Mouse (Mus musculus): ENCODE data around the gene Slc25a10. TPM values are rescaled to one million over a fixed set of nuclear protein-coding genes. Genes with fewer than 3 reads are reported as not detected.
A peak's percentile ranks its signal among the peaks of the same experiment; 100 is the strongest.

Gene Slc25a10
- polyA plus RNA-seq, 1 experiment from 2014 or later, result 120 TPM

DNA sequence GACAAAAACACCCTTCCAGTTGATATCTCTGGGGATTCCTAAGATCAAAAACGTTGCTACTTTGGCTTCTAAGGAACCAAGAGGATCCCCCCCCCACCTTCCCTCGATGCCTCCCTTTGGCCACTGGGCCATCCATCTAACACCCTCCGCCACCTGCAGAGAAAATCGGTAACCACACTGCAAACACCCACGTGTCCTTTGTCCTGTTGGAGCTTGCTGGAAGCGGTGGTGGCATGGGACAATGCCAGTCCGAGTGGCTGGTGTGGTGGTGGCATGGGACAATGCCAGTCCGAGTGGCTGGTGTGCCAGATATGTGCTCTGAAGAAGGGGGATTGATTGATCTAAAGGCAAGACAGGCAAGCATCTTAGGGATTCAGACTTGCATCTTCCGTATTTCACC is 40.0 kb downstream of the Slc25a10 start:
- Histone ChIP-seq H3K4me1 (ENCODE audit: insufficient read depth, low read length) (peaks cover 16% of the 10 kb centered on the region), H3K9ac (replicated peaks; ENCODE audit: low read length) (no peak overlapping the region), H3K9me3 (ENCODE audit: low read length) (no peaks in the 10 kb centered on the region), H3K27me3 (ENCODE audit: insufficient read depth, low read length) (peaks cover 52% of the 10 kb centered on the region), H3K36me3 (ENCODE audit: insufficient read depth, low read length) (no peaks in the 10 kb centered on the region), H3K27ac (ENCODE audit: low read length) (no peak overlapping the region), H3K4me3 (ENCODE audit: low read length) (no peak overlapping the region), H3K4me2 (replicated peaks; ENCODE audit: low read depth, low read length) (no peak overlapping the region)
- WGBS, result 25% methylated on average over 9 of the region's 9 CpGs
- ATAC-seq (ENCODE audit: low FRiP score, low TSS enrichment), result no peak

DNA sequence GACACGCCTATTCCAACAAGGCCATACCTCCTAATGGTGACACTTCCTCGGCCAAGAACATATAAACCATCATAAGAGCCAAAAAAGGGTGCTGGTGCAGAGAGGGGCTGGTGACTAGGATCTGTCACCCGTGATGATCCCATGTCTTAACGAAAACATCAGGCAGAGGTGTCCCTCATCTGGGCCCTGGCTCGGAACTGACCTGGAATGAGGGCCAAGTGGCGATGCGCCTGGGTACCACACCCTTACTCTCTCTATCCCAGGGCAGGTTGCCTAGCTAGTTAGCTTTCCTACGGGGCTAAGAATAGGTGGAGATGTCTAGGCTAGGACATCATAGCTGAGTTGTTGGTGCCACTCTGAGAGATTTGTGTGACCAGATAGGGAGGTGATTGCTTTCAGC is 42.5 kb downstream of the Slc25a10 start:
- WGBS, result 82% methylated on average over 8 of the region's 8 CpGs
- Histone ChIP-seq H3K4me3 (ENCODE audit: low read length) (no peak overlapping the region), H3K27me3 (ENCODE audit: insufficient read depth, low read length) (peaks cover 40% of the 10 kb centered on the region), H3K9ac (replicated peaks; ENCODE audit: low read length) (no peak overlapping the region), H3K27ac (ENCODE audit: low read length) (no peak overlapping the region), H3K9me3 (ENCODE audit: low read length) (no peaks in the 10 kb centered on the region), H3K4me2 (replicated peaks; ENCODE audit: low read depth, low read length) (no peak overlapping the region), H3K36me3 (ENCODE audit: insufficient read depth, low read length) (no peaks in the 10 kb centered on the region), H3K4me1 (ENCODE audit: insufficient read depth, low read length) (peaks cover 26% of the 10 kb centered on the region)
- no peak for ATAC-seq (ENCODE audit: low FRiP score, low TSS enrichment)

DNA sequence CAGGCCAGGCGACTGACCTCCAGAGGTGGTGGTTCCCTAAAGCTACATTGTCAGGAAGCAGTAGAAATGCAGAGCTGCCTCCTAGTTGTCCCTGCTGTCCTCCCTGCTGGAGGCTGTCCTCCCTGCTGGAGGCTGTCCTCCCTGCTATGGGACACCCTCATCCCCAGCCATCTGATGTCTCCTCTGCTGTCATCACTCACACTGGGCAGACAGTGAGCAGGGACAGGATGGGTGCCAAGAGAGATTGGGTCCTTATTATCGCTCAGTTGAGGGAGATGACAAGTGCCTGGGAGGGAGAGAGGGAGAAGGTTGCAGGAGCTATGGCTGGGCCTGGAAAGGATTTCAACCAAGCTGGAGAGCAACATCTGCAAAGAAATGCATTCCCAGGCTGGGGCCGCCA is 43.5 kb downstream of the Slc25a10 start:
- Histone ChIP-seq H3K36me3 (ENCODE audit: insufficient read depth, low read length) (no peaks in the 10 kb centered on the region), H3K4me1 (ENCODE audit: insufficient read depth, low read length) (peaks cover 37% of the 10 kb centered on the region), H3K27ac (ENCODE audit: low read length) (no peak overlapping the region), H3K27me3 (ENCODE audit: insufficient read depth, low read length) (peaks cover 29% of the 10 kb centered on the region), H3K4me3 (ENCODE audit: low read length) (no peak overlapping the region), H3K9me3 (ENCODE audit: low read length) (no peaks in the 10 kb centered on the region), H3K9ac (replicated peaks; ENCODE audit: low read length) (no peak overlapping the region), H3K4me2 (replicated peaks; ENCODE audit: low read depth, low read length) (no peak overlapping the region)
- no peak for ATAC-seq (ENCODE audit: low FRiP score, low TSS enrichment)
- 74% methylated on average over 3 of the region's 3 CpGs for WGBS

DNA sequence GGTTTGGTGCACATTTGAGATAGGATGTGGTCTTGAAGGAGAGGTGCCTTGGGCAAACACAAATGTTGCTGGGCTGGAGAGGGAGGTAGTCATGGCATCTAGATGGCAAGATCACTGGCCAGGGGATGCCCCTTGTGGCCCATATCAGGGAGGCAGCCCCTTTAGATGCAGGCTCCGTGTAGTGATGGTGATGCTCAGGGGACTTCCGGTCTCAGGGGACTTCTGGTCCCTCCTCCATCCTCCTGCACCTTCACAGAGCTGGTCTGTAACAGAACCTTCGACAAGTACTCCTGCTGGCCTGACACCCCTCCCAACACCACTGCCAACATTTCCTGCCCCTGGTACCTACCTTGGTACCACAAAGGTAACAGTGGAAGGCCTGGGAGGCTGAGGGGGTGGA is 44.2 kb downstream of the Slc25a10 start:
- Histone ChIP-seq H3K27ac (ENCODE audit: low read length) (no peak overlapping the region), H3K27me3 (ENCODE audit: insufficient read depth, low read length) (peaks cover 25% of the 10 kb centered on the region), H3K9ac (replicated peaks; ENCODE audit: low read length) (no peak overlapping the region), H3K4me3 (ENCODE audit: low read length) (no peak overlapping the region), H3K4me1 (ENCODE audit: insufficient read depth, low read length) (peaks cover 36% of the 10 kb centered on the region), H3K9me3 (ENCODE audit: low read length) (no peaks in the 10 kb centered on the region), H3K4me2 (replicated peaks; ENCODE audit: low read depth, low read length) (no peak overlapping the region), H3K36me3 (ENCODE audit: insufficient read depth, low read length) (no peaks in the 10 kb centered on the region)
- ATAC-seq (ENCODE audit: low FRiP score, low TSS enrichment), result no peak
- 79% methylated on average over 3 of the region's 3 CpGs for WGBS

DNA sequence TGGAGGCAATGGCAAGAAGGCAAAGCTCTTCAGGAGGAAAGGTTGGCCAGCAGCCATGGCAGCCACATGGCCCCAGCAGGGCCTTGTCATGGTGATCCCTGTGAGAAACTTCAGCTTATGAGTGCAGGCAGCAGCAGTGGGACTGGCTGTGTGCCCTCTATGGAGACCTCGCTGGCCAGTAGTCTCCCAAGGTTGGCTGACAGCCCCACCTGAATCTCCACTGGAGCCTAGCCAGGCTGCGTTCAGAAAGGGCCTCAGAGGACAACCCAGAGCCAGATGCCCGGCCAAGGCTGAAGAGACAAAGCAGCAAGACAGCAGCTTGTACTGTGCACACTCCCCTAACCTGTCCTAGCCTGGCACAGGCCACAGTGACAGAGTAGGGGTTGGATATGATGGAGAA is 46.8 kb downstream of the Slc25a10 start:
- Histone ChIP-seq H3K36me3 (ENCODE audit: insufficient read depth, low read length) (peaks cover 14% of the 10 kb centered on the region), H3K4me3 (ENCODE audit: low read length) (no peak overlapping the region), H3K4me2 (replicated peaks; ENCODE audit: low read depth, low read length) (no peak overlapping the region), H3K27me3 (ENCODE audit: insufficient read depth, low read length) (no peaks in the 10 kb centered on the region), H3K27ac (ENCODE audit: low read length) (peak overlapping the region; percentile 90), H3K4me1 (ENCODE audit: insufficient read depth, low read length) (peaks cover 27% of the 10 kb centered on the region), H3K9me3 (ENCODE audit: low read length) (no peaks in the 10 kb centered on the region), H3K9ac (replicated peaks; ENCODE audit: low read length) (peak overlapping the region; percentile 38)
- WGBS, result 45% methylated on average over 3 of the region's 3 CpGs
- no peak for ATAC-seq (ENCODE audit: low FRiP score, low TSS enrichment)

DNA sequence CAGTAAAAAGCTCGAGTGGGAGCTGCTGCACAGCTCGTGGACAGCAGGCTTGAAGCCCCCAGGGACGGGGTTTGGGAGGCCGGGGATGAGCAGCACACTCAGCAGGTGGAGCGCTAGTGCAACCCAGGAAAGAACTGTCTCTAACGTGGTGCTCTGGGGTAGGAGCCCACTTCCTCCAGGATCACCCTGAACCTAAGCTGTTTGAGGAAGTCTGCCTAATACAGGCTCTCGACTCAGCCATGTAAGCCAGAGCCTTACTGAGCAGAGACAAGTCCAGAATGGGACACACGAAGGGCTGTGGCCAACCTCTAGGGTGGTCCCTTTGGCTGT is 47.3 kb downstream of the Slc25a10 start:
- Histone ChIP-seq H3K4me3 (ENCODE audit: low read length) (no peak overlapping the region), H3K36me3 (ENCODE audit: insufficient read depth, low read length) (peaks cover 19% of the 10 kb centered on the region), H3K27ac (ENCODE audit: low read length) (peak overlapping the region; percentile 90), H3K9ac (replicated peaks; ENCODE audit: low read length) (peak overlapping the region; percentile 38), H3K4me1 (ENCODE audit: insufficient read depth, low read length) (peaks cover 27% of the 10 kb centered on the region), H3K27me3 (ENCODE audit: insufficient read depth, low read length) (no peaks in the 10 kb centered on the region), H3K9me3 (ENCODE audit: low read length) (no peaks in the 10 kb centered on the region), H3K4me2 (replicated peaks; ENCODE audit: low read depth, low read length) (no peak overlapping the region)
- WGBS, result 40% methylated on average over 8 of the region's 8 CpGs
- ATAC-seq (ENCODE audit: low FRiP score, low TSS enrichment), result no peak

DNA sequence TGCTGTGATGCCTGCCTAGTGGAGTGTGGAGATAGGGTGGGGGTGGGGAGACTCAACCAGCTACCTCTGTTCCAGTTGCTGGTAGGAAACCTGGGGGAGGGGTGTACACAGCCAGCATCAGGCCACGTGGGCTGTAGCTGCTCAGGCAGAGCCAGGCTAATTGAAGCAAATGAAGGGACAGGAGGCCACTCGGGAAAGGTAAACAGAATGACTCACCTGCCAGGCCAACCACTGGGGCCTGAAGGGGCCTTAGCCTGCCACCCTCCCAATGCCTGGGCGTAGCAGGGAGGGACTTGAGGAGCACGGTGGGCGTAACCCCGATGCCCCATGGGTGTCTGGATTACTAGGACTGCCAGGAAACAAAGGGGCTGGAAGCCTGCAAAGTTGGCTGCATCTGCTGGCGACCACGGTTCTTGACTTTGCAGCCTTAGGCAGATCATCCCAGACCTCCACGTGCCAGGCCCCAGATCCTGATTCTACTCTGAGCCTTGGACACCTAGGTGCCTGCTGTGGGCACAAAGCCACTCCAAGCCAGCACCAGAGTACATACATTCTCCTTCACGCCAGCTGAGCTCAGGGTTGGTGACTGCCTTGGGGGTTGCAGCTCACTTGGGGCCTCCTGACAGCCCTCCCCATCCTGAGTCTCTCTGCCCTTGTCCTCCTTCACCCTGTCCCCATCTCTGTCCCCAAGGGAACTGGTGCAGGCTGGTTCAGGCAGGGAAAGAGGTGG is 47.8 kb downstream of the Slc25a10 start:
- ATAC-seq (ENCODE audit: low FRiP score, low TSS enrichment), result peak; percentile 93
- peaks cover 27% of the 10 kb centered on the region for H3K4me1 ChIP-seq (ENCODE audit: insufficient read depth, low read length)
- H3K9ac ChIP-seq (replicated peaks; ENCODE audit: low read length), result peak overlapping the region; percentile 63
- H3K27ac ChIP-seq (ENCODE audit: low read length), result peak overlapping the region; percentile 90
- WGBS, result 11% methylated on average over 10 of the region's 10 CpGs
- no peaks in the 10 kb centered on the region for H3K27me3 ChIP-seq (ENCODE audit: insufficient read depth, low read length)
- peaks cover 24% of the 10 kb centered on the region for H3K36me3 ChIP-seq (ENCODE audit: insufficient read depth, low read length)
- H3K4me3 ChIP-seq (ENCODE audit: low read length), result no peak overlapping the region
- H3K9me3 ChIP-seq (ENCODE audit: low read length), result no peaks in the 10 kb centered on the region
- peak overlapping the region; percentile 33; the same call in 1 of the 2 replicates for H3K4me2 ChIP-seq (replicated peaks; ENCODE audit: low read depth, low read length)

DNA sequence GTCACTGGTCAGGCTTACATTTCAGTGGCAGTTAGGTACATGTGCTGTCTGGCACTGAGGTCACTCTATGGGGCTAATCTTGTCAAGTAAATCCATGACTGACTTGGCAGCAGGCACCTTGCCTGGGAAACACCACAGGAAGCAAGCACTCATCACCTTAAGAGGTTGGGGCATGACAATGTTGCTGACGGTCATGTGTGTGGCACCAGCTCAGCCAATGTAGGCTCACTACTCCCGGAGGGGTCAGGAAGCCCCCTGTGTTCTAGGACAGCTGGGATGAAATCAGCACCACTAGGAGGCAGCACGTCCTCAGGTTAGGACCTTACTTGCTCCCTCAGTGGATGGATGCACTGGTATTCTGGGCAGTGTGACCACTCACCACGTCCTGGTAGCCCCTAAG is 50.3 kb downstream of the Slc25a10 start:
- H3K4me2 ChIP-seq (replicated peaks; ENCODE audit: low read depth, low read length), result no peak overlapping the region
- no peak overlapping the region for H3K27ac ChIP-seq (ENCODE audit: low read length)
- peaks cover 30% of the 10 kb centered on the region for H3K36me3 ChIP-seq (ENCODE audit: insufficient read depth, low read length)
- WGBS, result 48% methylated on average over 4 of the region's 4 CpGs
- no peak overlapping the region for H3K9ac ChIP-seq (replicated peaks; ENCODE audit: low read length)
- peaks cover 40% of the 10 kb centered on the region for H3K4me1 ChIP-seq (ENCODE audit: insufficient read depth, low read length)
- H3K27me3 ChIP-seq (ENCODE audit: insufficient read depth, low read length), result no peaks in the 10 kb centered on the region
- no peak overlapping the region for H3K4me3 ChIP-seq (ENCODE audit: low read length)
- no peaks in the 10 kb centered on the region for H3K9me3 ChIP-seq (ENCODE audit: low read length)
- ATAC-seq (ENCODE audit: low FRiP score, low TSS enrichment), result no peak

DNA sequence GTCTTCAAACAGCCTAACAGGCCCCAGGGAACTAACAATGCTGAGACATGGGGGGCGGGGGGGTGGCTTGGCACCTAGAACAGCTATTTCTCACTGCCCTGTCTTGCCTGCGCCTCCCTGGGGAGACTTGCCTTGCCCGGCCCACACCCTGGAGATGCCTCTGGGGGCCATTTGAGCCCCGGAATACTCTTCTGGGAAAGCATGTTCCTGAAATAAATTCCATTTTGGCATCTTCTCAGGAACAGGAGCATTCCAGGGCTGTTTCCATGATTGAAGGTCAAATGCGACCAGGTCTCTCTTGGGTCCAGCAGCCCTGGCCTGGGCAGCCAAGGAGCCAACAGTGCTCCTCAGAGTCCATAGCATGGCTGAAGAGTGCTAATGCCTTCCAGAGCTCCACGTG is 50.7 kb downstream of the Slc25a10 start:
- no peaks in the 10 kb centered on the region for H3K9me3 ChIP-seq (ENCODE audit: low read length)
- no peak overlapping the region for H3K4me2 ChIP-seq (replicated peaks; ENCODE audit: low read depth, low read length)
- no peak for ATAC-seq (ENCODE audit: low FRiP score, low TSS enrichment)
- WGBS, result 83% methylated on average over 6 of the region's 6 CpGs
- no peaks in the 10 kb centered on the region for H3K27me3 ChIP-seq (ENCODE audit: insufficient read depth, low read length)
- H3K4me1 ChIP-seq (ENCODE audit: insufficient read depth, low read length), result peaks cover 40% of the 10 kb centered on the region
- peaks cover 30% of the 10 kb centered on the region for H3K36me3 ChIP-seq (ENCODE audit: insufficient read depth, low read length)
- H3K4me3 ChIP-seq (ENCODE audit: low read length), result no peak overlapping the region
- H3K9ac ChIP-seq (replicated peaks; ENCODE audit: low read length), result no peak overlapping the region
- no peak overlapping the region for H3K27ac ChIP-seq (ENCODE audit: low read length)

DNA sequence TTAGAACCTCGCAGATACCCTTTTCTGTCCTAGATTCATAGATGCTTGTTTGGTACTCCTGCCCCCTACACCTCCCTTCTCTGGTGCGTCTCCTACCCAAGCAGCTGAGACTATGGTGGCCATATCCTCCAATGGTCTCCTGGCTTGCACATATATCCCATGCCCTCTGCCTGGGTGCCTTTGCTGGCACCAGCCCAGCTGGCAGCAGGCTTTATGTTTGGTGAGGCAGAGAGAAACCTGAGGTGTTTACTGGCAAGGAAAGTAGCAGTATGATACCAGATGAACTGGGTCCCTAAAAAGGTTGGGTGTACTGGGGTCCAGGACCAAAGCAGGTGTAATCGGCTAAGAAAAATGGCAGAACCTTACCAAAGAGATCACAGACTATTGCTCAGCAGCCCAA is 54.3 kb downstream of the Slc25a10 start:
- no peak overlapping the region for H3K4me2 ChIP-seq (replicated peaks; ENCODE audit: low read depth, low read length)
- no peaks in the 10 kb centered on the region for H3K27me3 ChIP-seq (ENCODE audit: insufficient read depth, low read length)
- 90% methylated on average over 3 of the region's 3 CpGs for WGBS
- H3K36me3 ChIP-seq (ENCODE audit: insufficient read depth, low read length), result peaks cover 30% of the 10 kb centered on the region
- no peak overlapping the region for H3K4me3 ChIP-seq (ENCODE audit: low read length)
- no peak overlapping the region for H3K27ac ChIP-seq (ENCODE audit: low read length)
- peak overlapping the region; percentile 9 for H3K9ac ChIP-seq (replicated peaks; ENCODE audit: low read length)
- ATAC-seq (ENCODE audit: low FRiP score, low TSS enrichment), result no peak
- H3K4me1 ChIP-seq (ENCODE audit: insufficient read depth, low read length), result peaks cover 32% of the 10 kb centered on the region
- H3K9me3 ChIP-seq (ENCODE audit: low read length), result no peaks in the 10 kb centered on the region
